Mouse (Mus musculus) urinary bladder, postnatal 14 days (tissue): ENCODE measurements at regions not wholly inside any gene's neighbourhood (a gene's known extent, or its start where the extent isn't known, plus 50 kb on each side); places are given as distances from the start of the nearest gene placed in this dataset.

ENCODE experiments used
- DNase-seq: peaks from one replicate; pipeline ENCODE4 v3.0.0; 2021; ENCODE audit warnings: low spot score

GRCm38 (mm10) chr3:9884691-9885354 is 203.1 kb upstream of the Gm9833 start:
- DNase-seq = no peak

GRCm38 (mm10) chr3:9885565-9885964 is 202.3 kb upstream of the Gm9833 start:
- peak; percentile 24 for DNase-seq

GRCm38 (mm10) chr3:9886077-9886476 is 201.8 kb upstream of the Gm9833 start:
- DNase-seq = no peak

- no peak for DNase-seq
Measured at GRCm38 (mm10) chr3:9886765-9887626, 200.9 kb upstream of the Gm9833 start.

GRCm38 (mm10) chr3:9887627-9887994 is 200.3 kb upstream of the Gm9833 start:
- no peak for DNase-seq

- DNase-seq = no peak
Measured at GRCm38 (mm10) chr3:9888051-9888450, 199.9 kb upstream of the Gm9833 start.

- DNase-seq = no peak
Measured at GRCm38 (mm10) chr3:9892884-9893494, 194.9 kb upstream of the Gm9833 start.

- no peak for DNase-seq
Measured at GRCm38 (mm10) chr3:9895396-9896135, 192.3 kb upstream of the Gm9833 start.

GRCm38 (mm10) chr3:9896303-9896702 is 191.6 kb upstream of the Gm9833 start:
- no peak for DNase-seq

- DNase-seq = no peak
Measured at GRCm38 (mm10) chr3:9901663-9902062, 186.2 kb upstream of the Gm9833 start.

GRCm38 (mm10) chr3:9913357-9913756 is 174.6 kb upstream of the Gm9833 start:
- no peak for DNase-seq

GRCm38 (mm10) chr3:9916538-9917106 is 171.3 kb upstream of the Gm9833 start:
- DNase-seq = no peak

- DNase-seq = no peak
Measured at GRCm38 (mm10) chr3:9920331-9920730, 167.6 kb upstream of the Gm9833 start.

- DNase-seq = no peak
Measured at GRCm38 (mm10) chr3:9921730-9922129, 166.2 kb upstream of the Gm9833 start.

GRCm38 (mm10) chr3:9922541-9923046 is 165.3 kb upstream of the Gm9833 start:
- no peak for DNase-seq

GRCm38 (mm10) chr3:9924630-9925029 is 163.3 kb upstream of the Gm9833 start:
- DNase-seq = no peak

GRCm38 (mm10) chr3:9936853-9937441 is 151.0 kb upstream of the Gm9833 start:
- DNase-seq = no peak

GRCm38 (mm10) chr3:9938651-9939050 is 149.3 kb upstream of the Gm9833 start:
- no peak for DNase-seq

GRCm38 (mm10) chr3:9942631-9943030 is 145.3 kb upstream of the Gm9833 start:
- no peak for DNase-seq

GRCm38 (mm10) chr3:9947357-9948065 is 140.4 kb upstream of the Gm9833 start:
- peak; percentile 68 for DNase-seq

GRCm38 (mm10) chr3:9948114-9948513 is 139.8 kb upstream of the Gm9833 start:
- no peak for DNase-seq
